Mouse (Mus musculus) E14TG2a.4 (cell line): ENCODE measurements at regions not wholly inside any gene's neighbourhood (a gene's known extent, or its start where the extent isn't known, plus 50 kb on each side); places are given as distances from the start of the nearest gene placed in this dataset.

Source experiments
- CTCF ChIP-seq: conservative IDR thresholded peaks from 2 replicates; pipeline ENCODE4 v1.5.1; 2014; ENCODE audit warnings: low read length
- NANOG ChIP-seq: IDR thresholded peaks from 2 replicates; pipeline ENCODE4 v1.6.1; 2014; ENCODE audit warnings: borderline replicate concordance, low read length, mixed read lengths

GRCm38 (mm10) chr13:112236956-112237355, 51.3 kb upstream of the Ankrd55 start:
- TF ChIP-seq CTCF (no peak), NANOG (no peak)
